Mouse (Mus musculus) cortical plate, adult 2 months (tissue): ENCODE measurements around the gene Celf1. TPM values are rescaled to one million over a fixed set of nuclear protein-coding genes. Genes with fewer than 3 reads are reported as not detected.
"Not testable (repeated sequence)": the region's sequence is repeated elsewhere in the genome, so short reads cannot be mapped to it uniquely, and the experiment has no call there.

Source experiments
- H3K27ac ChIP-seq: fragments of 200-500 bp; 2 replicates; pipeline ENCODE4 v1.5.1; 2012; ENCODE audit warnings: low read length, control low read depth, inconsistent platforms; ENCODE audit not compliant: insufficient read depth
- H3K4me1 ChIP-seq: fragments of 200-500 bp; 2 replicates; pipeline ENCODE4 v1.6.1; 2011; ENCODE audit warnings: low read length; ENCODE audit not compliant: control insufficient read depth, insufficient read depth
- H3K4me3 ChIP-seq: fragments of 200-500 bp; 2 replicates; pipeline ENCODE4 v1.5.1; 2011; ENCODE audit warnings: mild to moderate bottlenecking, low read length, control low read depth; ENCODE audit not compliant: insufficient read depth
- CTCF ChIP-seq: fragments of 200-500 bp; IDR thresholded peaks from 2 replicates; pipeline ENCODE4 v1.5.1; 2011; ENCODE audit warnings: mild to moderate bottlenecking, control low read depth, low read length; ENCODE audit not compliant: insufficient read depth; ENCODE audit errors: extremely low read depth
- POLR2A ChIP-seq: fragments of 200-500 bp; IDR thresholded peaks from 2 replicates; pipeline ENCODE4 v1.6.1; 2011; ENCODE audit warnings: mild to moderate bottlenecking, low read length, control low read depth; ENCODE audit not compliant: insufficient read depth; ENCODE audit errors: extremely low read depth
- polyA plus RNA-seq: library from polyadenylated mRNA; depleted of rRNA; stranded (reverse); fragments of >200 nt; gene quantifications from 2 replicates; pipeline ENCODE4 v1.2.3, GENCODE M21; 2012; rRNA removed

Celf1 gene
- polyA plus RNA-seq: 102 and 107 TPM in 2 replicates

DNA sequence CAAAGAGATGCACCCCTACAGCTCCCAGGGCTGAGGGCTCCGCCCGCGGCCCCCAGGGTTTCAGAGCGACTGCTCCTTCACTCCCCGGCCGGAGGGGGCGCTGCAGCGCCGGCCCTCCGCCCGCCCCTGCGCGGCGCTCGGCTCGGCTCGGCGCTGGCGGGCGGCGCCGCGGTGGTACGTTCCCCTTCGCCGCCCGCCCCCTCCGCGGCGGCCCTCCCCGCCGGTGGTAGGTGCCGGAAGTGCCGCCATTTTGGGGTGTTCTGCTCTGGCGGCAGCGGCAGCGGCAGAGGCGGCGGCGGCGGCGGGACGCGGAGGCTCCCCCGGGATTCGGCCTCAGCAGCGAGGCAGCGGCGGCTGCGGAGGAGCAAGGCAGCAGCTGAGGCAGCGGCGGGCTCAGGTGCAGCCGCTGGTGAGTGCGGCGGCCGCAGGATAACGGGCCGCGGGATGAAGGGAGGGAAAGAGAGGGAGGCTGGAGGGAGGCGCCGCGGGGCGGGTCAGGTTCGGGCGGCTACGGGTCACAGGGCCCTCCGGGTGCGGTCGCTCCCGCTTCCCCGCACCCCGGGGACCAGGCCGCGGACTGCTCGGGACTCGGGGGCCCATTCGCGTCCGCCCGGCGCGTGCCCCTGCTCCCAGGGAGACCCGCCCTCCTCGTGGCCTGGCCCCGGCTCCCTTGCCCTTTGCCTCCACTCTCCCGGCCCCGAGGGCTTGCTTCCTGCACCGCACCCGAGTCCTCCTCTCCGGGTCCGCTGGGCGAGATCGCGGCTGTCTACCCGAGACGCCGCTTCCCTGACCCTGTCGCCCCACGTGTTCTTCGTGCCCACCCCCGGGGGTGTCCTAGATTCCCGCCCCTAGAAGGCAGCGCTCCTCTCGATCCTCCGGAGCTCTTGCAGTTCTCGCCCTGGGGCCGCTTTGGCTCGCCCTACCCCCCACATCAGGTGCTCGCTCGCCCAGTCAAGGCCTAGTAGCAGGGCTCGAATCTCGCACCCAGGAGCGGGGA is at the start of gene Celf1:
Gene Celf1 (plus strand): TSS at position 150 of the 997 bp plus-strand sequence.
- Histone ChIP-seq H3K4me3 (peak within 1 kb of the TSS; percentile 82), H3K27ac (peak within 1 kb of the TSS; percentile 93), H3K4me1 (peaks cover 6% of the 10 kb centered on the region; the same call in 1 of the 2 replicates)
- no peak for TF ChIP-seq CTCF
- no peak for TF ChIP-seq POLR2A

DNA sequence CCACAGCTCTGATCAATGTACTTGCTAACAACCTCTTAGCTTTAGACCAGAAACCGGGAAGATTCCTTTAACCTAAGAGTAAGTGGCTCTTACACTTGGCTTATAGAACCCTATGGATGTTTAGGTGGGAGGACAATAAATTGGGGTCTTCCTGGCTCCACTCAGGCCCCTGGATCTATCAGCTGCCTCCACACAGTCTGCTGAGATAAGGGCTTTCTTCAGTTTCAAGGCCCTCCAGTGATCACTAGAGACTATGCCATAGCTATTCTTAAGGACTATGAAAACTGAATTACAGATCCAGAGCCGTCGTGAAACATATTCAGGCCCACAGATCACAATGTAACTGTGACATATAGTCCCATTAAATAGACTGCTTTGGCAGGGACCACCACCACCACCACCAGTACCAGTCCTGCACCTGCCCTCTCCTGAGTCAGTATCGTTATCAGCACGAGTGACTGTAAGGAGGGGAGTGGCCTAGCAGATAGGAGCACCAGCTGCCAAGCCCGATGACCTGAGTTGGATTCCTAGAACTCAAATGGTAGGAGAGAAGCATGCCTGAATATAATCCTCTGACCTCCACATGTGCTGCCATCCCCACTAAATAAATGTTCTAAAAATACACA is 46.4 kb upstream of the Celf1 start:
- TF ChIP-seq POLR2A (no peak), CTCF (no peak)
- Histone ChIP-seq H3K4me3 (no peak overlapping the region), H3K27ac (no peak overlapping the region), H3K4me1 (0 out of 2 replicates have a peak, but pooled peaks cover 1% of the 10 kb centered on the region)

DNA sequence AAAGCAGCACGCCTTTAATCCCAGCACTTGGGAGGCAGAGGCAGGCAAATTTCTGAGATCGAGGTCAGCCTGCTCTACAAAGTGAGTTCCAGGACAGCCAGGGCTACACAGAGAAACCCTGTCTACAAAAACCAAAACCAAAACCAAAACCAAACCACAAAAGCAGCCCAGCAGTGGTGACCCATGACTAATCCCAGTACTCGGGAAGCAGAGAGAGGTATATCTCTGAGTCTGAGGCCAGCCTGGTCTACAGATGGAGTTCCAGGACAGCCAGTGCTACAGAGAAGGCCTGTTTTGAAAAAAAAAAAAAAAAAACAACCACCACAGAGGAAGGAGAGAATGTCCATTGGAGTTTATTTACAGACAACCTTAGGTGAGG is 45.9 kb upstream of the Celf1 start:
- not testable (repeated sequence) for H3K4me1 ChIP-seq, H3K4me3 ChIP-seq, H3K27ac ChIP-seq

DNA sequence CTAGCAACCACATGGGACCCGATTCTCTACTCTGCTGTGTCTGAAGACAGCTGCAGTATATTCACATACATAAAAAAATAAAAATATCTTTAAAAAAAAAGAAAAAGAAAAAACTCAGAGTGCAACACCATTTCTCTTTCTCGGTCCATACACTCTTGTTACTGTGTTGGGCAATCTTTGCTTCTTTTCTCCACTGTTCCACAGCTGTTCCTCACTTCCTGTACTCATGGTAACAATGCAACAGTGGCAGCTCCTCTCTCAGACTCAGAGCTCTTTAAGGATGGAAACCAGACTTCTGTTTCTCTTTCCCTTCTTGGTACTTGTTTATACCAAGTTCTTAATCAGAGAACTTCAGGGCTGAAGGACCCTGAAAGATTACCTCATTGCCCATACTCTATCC is 36.8 kb upstream of the Celf1 start:
- H3K27ac ChIP-seq: no peak overlapping the region

DNA sequence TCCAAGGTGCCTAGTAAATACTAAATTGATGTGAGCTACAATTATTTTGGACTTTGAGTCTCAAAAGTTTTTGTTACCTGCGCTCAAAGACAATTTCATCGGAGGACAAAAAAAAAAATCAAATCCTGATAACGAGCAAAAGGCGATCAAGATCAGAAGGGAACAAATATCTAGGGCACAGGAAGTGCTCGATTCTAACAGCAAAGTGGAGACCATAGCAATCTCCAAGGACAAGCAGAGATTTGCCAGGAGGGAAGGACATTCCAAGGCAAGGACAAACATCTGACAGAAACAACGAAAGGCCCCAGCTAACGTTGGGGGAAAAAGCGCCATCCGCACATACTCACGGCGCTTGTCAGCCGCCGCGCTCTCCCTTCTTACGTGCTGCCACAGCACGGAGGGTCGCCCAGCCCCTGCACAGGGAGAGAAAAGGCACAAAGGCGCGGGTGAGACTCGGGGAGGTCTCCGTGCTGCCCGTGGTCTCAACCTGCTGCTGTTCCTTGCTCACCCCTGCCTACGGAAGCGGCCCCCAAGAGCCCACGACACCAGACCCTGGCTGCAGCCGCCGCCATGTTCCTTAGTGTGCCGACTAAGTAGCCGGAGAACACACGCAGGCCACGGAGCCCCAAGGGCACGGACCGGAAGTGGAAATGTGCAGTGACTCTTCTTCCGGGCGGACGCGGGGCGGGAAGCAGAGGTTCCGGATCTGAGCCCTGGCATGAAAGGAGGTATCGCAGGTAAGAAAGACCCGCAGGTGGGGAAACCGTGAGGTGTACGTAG is 35.9 kb upstream of the Celf1 start, which contains the start of the genes Kbtbd4 and Ndufs3:
Gene Kbtbd4 (plus strand): TSS at position 665 of the 780 bp plus-strand sequence.
Gene Ndufs3 (minus strand): TSS at position 752 of the 780 bp plus-strand sequence.
- TF ChIP-seq POLR2A (peak; percentile 92; the same call in 1 of the 2 replicates), CTCF (no peak)
- Histone ChIP-seq H3K27ac (peak within 1 kb of the TSS; percentile 96), H3K4me3 (peak within 1 kb of the TSS; percentile 81), H3K4me1 (peaks cover 1% of the 10 kb centered on the region; the same call in 1 of the 2 replicates)

More for the DNA sequence above, 36.8 kb upstream of the Celf1 start:
- Histone ChIP-seq H3K4me1 (peaks cover 1% of the 10 kb centered on the region; the same call in 1 of the 2 replicates), H3K4me3 (peak overlapping the region; percentile 81; the same call in 1 of the 2 replicates)
- TF ChIP-seq CTCF: no peak

DNA sequence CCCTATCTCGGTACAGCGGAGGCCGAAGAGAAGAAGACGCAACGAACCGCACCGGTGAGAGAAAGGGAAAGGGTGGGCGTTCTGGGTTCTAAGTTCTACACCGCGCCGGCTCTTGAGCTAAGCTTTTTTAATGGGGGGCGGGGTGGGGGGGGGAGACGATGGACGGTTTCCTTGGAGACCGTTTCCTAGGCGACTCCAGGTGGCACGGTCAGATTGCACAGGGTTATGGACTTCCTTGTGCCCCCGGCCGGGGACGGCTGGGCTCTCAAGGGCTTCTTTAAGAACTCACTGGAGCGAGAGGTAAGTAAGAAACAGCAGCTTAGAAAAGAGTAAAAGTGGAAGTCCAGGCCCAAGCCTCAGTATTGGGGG is 35.3 kb upstream of the Celf1 start:
- TF ChIP-seq POLR2A (no peak), CTCF (no peak)
- Histone ChIP-seq H3K4me3 (peak overlapping the region; percentile 81), H3K27ac (no peak overlapping the region), H3K4me1 (peaks cover 1% of the 10 kb centered on the region; the same call in 1 of the 2 replicates)

DNA sequence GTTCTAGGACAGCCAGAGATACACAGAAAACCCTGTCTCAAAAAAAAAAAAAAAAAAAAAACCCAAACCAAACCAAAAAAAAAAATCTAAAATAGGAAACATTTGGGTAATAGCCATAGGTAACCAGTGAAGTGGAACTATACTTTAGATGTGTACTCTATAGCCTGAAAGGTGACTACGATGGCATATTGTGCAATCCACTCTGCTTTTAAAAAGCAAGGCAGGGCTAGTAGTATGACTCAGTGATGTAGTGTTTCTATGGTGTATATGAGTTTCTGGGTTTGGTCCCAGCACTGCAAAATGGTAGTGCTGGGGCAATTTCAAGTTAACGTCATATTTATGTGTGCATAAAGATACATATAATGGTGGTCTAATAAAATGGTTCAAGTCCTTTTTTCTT is 33.5 kb upstream of the Celf1 start:
- TF ChIP-seq CTCF (no peak), POLR2A (no peak)
- H3K4me3 ChIP-seq: no peak overlapping the region
- peaks cover 1% of the 10 kb centered on the region; the same call in 1 of the 2 replicates for H3K4me1 ChIP-seq
- no peak overlapping the region for H3K27ac ChIP-seq

DNA sequence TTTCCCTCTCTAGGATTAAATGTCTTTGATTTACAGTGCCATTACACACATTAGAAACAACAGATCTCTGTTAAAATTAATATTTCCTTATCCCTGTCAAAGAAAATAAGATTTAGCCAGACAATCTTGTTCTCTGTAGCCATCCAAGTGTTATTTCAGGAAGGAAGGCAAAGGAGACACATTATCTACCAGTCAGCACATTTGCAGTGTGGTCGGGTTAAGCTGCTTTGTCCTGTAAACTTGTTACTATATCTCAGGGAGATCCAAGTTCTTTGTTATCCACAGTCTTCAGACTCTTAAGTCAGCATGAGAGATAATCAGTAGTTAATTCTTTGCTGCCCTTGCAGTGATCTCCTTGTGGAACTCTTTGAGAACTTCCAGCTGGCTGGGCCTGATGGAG is 29.3 kb upstream of the Celf1 start:
- Histone ChIP-seq H3K27ac (no peak overlapping the region), H3K4me1 (peaks cover 4% of the 10 kb centered on the region), H3K4me3 (no peak overlapping the region)
- TF ChIP-seq CTCF (no peak), POLR2A (no peak)

DNA sequence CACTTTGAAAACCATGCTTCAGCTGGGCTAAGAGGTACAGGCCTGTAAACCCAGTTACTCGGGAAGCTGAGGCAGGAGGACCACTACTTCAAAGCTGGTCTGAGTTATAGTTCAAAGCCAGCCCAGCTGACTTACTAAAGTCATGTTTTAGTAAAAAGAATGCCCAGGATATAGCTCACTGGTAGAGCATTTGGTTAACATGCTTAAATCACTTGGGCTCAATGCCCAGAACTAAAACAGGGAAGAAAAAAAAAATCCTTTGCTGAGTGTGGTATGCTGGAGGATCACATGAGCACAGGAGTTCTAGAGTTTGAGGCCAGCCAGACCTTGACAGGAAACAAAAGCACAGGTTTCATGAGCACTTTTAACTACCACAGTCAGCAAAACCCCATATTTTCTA is 28.5 kb upstream of the Celf1 start:
- no peak overlapping the region for H3K4me3 ChIP-seq
- peaks cover 5% of the 10 kb centered on the region for H3K4me1 ChIP-seq
- TF ChIP-seq POLR2A (no peak), CTCF (no peak)
- H3K27ac ChIP-seq: no peak overlapping the region
